Mouse (Mus musculus): Measurements from ENCODE around the gene Prkd2. TPM values are rescaled to one million over a fixed set of nuclear protein-coding genes. Genes with fewer than 3 reads are reported as not detected.

The Prkd2 gene
- polyA plus RNA-seq (2015; fragmentation: Nextera tagmentation; extraction: Ambion mirVana), result 18.9 and 19.7 TPM in 2 replicates

GRCm38 (mm10) chr7:16842645-16843063, at the start of gene Prkd2:
Gene Prkd2, plus strand, starts transcription at chr7:16842902.
- H3K27me3 ChIP-seq, result no peaks in the 10 kb centered on the region
- H3K4me2 ChIP-seq, result peak within 1 kb of the TSS; percentile 95
- H3K9ac ChIP-seq, result peak within 1 kb of the TSS; percentile 74
- H3K9me3 ChIP-seq, result no peaks in the 10 kb centered on the region
- H3K4me3 ChIP-seq, result peak within 1 kb of the TSS; percentile 74
- peak; percentile 88 for ATAC-seq (ENCODE audit: borderline replicate concordance, extremely low read depth, low FRiP score, low TSS enrichment)
- H3K4me1 ChIP-seq, result peaks cover 43% of the 10 kb centered on the region
- H3K27ac ChIP-seq, result peak within 1 kb of the TSS; percentile 90
- H3K36me3 ChIP-seq, result peaks cover 39% of the 10 kb centered on the region
- WGBS, result 2% methylated on average over 27 of the region's 32 CpGs

DNA sequence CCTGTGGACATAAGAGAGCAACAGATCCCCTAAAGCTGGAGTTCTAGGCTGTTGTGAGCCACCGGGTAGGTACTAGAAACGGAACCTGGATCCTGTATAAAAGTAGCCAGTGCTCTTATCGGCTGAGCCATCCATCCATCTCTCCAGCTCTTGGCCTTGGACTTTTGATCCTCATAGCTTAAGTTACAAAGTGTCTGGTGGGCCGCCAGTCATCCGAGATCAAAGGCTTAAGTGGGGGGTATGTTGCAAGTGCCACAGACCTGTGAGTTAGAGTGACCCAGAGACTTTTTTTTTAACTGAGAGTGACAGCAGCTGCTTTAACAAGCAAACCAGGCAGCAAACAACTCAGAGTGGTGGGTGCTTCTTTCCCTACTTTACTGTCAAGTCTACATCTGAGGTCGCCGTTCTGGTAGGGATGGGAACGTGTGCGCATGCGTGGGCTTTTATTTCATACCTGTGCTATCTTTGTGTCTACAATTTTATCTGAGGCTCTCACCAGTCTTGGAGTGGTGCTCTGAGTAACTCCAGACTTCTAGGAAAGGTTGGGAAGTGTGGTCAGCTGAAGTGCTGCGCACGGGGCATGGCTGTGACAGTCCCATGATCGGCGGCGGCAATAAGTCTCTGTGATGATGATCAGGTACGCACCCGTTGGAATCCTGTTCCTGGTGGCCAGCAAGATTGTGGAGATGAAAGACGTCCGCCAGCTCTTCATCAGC, 49.5 kb upstream of the Prkd2 start:
- Histone ChIP-seq H3K9me3 (no peaks in the 10 kb centered on the region), H3K27me3 (no peaks in the 10 kb centered on the region), H3K4me3 (peak overlapping the region; percentile 15), H3K9ac (no peak overlapping the region), H3K27ac (peak overlapping the region; percentile 80), H3K4me2 (peak overlapping the region; percentile 40), H3K36me3 (peaks cover 33% of the 10 kb centered on the region), H3K4me1 (peaks cover 18% of the 10 kb centered on the region)
- ATAC-seq (ENCODE audit: borderline replicate concordance, extremely low read depth, low FRiP score, low TSS enrichment), result 0 out of 2 replicates have a peak, but pooled peaks have one; percentile 25
- 53% methylated on average over 19 of the region's 19 CpGs for WGBS

DNA sequence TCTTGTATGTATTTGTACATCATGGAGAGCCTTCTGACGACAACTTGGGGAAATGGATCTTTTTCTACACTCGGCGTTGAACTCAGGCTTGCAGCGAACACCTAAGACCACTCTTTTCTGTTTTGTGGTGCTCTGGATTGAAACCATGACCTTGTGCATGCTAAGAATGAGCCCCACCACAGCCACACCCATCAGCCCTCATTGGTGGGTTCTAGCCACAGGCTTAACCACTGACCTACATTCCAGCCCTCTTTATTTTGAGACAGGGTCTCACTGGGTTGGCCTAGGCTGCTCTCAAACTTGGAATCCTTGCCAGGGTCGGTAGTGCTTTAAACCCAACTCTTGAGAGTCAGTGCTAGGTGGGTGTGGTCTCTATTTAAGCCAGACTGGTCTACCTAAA, 47.8 kb upstream of the Prkd2 start:
- Histone ChIP-seq H3K27me3 (no peaks in the 10 kb centered on the region), H3K9ac (no peak overlapping the region), H3K27ac (no peak overlapping the region), H3K4me3 (no peak overlapping the region), H3K36me3 (peaks cover 41% of the 10 kb centered on the region), H3K9me3 (no peaks in the 10 kb centered on the region), H3K4me1 (peaks cover 18% of the 10 kb centered on the region), H3K4me2 (no peak overlapping the region)
- no peak for ATAC-seq (ENCODE audit: borderline replicate concordance, extremely low read depth, low FRiP score, low TSS enrichment)
- WGBS, result 86% methylated on average over 5 of the region's 5 CpGs

DNA sequence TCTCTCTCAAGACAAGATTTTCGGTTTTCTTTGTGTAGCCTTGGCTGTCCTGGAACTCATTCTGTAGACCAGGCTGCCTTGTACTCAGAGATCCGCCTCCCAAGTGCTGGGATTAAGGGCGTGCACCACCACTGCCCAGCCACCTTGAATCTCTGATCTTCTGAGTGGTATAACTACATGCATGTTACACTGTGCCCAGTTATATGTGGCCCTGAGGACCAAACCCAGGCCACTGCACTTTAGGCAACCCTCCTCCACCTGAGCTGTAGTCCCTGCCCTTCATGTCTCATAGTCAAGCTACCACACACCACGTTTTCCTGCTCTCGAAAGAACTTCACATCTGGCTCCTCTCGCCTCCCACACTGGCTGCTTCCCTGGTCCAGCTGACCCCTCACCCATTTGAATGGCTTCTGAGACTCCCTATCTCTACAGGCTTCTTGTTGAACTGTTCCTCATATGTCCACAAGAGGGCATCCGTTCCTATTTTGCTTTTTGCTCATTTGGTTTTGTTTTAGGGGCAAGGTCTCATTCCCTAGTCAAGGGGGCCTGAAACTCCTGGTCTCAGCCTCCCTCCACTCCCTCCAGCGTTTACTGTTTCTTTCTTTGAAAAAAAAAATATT, 38.2 kb upstream of the Prkd2 start:
- ATAC-seq (ENCODE audit: borderline replicate concordance, extremely low read depth, low FRiP score, low TSS enrichment), result no peak
- H3K9ac ChIP-seq, result no peak overlapping the region
- 32% methylated on average over 8 of the region's 8 CpGs for WGBS

DNA sequence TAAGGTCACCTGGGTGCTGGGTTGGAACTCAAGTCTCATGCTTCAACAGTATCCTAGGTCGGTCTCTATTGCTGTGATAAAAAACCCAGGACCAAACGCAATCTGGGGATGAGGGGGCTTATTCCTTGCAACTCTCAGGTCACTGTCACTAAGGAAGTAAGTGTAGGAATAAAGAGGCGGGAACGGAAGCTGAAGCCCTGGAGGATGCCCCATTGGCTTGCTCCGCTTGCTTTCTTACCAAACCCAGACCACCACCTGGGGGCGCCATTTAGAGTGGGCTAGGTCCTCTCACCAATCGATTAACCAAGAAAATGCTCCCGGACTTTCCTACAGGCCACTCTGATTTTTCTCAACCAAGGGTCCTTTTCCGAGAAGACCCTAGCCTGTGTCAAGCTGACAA, 34.8 kb upstream of the Prkd2 start:
- 85% methylated on average over 9 of the region's 9 CpGs for WGBS
- Histone ChIP-seq H3K9me3 (no peaks in the 10 kb centered on the region), H3K36me3 (peaks cover 28% of the 10 kb centered on the region), H3K4me3 (no peak overlapping the region), H3K27ac (no peak overlapping the region), H3K27me3 (peaks cover 23% of the 10 kb centered on the region), H3K4me1 (peaks cover 19% of the 10 kb centered on the region), H3K4me2 (no peak overlapping the region), H3K9ac (no peak overlapping the region)
- ATAC-seq (ENCODE audit: borderline replicate concordance, extremely low read depth, low FRiP score, low TSS enrichment), result no peak

More for the DNA sequence above, 38.2 kb upstream of the Prkd2 start:
- peaks cover 21% of the 10 kb centered on the region for H3K36me3 ChIP-seq
- H3K27ac ChIP-seq, result no peak overlapping the region
- no peaks in the 10 kb centered on the region for H3K27me3 ChIP-seq
- H3K9me3 ChIP-seq, result no peaks in the 10 kb centered on the region
- no peak overlapping the region for H3K4me2 ChIP-seq
- no peak overlapping the region for H3K4me3 ChIP-seq
- no peaks in the 10 kb centered on the region for H3K4me1 ChIP-seq

GRCm38 (mm10) chr7:16808647-16809046, 34.1 kb upstream of the Prkd2 start:
- Histone ChIP-seq H3K4me1 (peaks cover 19% of the 10 kb centered on the region), H3K9ac (no peak overlapping the region), H3K36me3 (peaks cover 35% of the 10 kb centered on the region), H3K27me3 (peaks cover 23% of the 10 kb centered on the region), H3K9me3 (no peaks in the 10 kb centered on the region), H3K4me3 (no peak overlapping the region), H3K27ac (no peak overlapping the region), H3K4me2 (no peak overlapping the region)
- 66% methylated on average over 9 of the region's 9 CpGs for WGBS
- ATAC-seq (ENCODE audit: borderline replicate concordance, extremely low read depth, low FRiP score, low TSS enrichment), result no peak

- H3K9ac ChIP-seq, result no peak overlapping the region
- WGBS, result 28% methylated on average over 10 of the region's 10 CpGs
- no peaks in the 10 kb centered on the region for H3K9me3 ChIP-seq
- ATAC-seq (ENCODE audit: borderline replicate concordance, extremely low read depth, low FRiP score, low TSS enrichment), result no peak
- peaks cover 23% of the 10 kb centered on the region for H3K27me3 ChIP-seq
- no peak overlapping the region for H3K4me3 ChIP-seq
- no peak overlapping the region for H3K27ac ChIP-seq
- peaks cover 43% of the 10 kb centered on the region for H3K36me3 ChIP-seq
- H3K4me1 ChIP-seq, result peaks cover 19% of the 10 kb centered on the region
- H3K4me2 ChIP-seq, result no peak overlapping the region
These were observed 33.0 kb upstream of the Prkd2 start for GRCm38 (mm10) chr7:16809739-16810138.

DNA sequence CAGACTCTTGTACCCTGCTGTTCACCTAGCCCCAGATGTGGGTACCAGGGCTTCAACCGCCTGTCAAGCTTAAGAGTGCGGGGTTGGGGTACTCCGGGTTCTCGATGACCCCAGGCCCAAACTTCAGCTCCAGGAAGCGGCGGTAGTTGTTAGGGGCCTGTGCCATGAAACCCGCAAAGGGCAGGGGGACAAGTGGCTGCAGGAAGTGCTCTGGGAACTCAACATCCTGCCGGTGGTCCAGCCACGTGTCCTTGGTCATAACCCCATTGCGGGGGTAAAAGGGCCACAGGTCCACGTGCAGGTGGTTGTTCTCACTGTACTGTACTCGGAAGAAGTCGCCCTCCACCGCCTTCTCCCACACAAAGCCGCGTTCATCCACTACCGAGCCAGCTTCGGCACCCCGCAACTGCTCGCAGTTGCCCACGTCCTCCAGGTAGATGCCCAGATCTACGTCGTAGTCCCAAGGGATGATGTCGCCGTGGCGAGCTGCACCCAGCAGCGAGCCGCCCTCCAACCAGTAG, 32.2 kb upstream of the Prkd2 start:
- peaks cover 43% of the 10 kb centered on the region for H3K36me3 ChIP-seq
- H3K4me2 ChIP-seq, result peak overlapping the region; percentile 87
- peaks cover 22% of the 10 kb centered on the region for H3K4me1 ChIP-seq
- peak overlapping the region; percentile 23; the same call in 1 of the 2 replicates for H3K9ac ChIP-seq
- peaks cover 23% of the 10 kb centered on the region for H3K27me3 ChIP-seq
- no peak overlapping the region for H3K27ac ChIP-seq
- no peak for ATAC-seq (ENCODE audit: borderline replicate concordance, extremely low read depth, low FRiP score, low TSS enrichment)
- H3K4me3 ChIP-seq, result peak overlapping the region; percentile 38
- 47% methylated on average over 28 of the region's 28 CpGs for WGBS
- no peaks in the 10 kb centered on the region for H3K9me3 ChIP-seq

- H3K27ac ChIP-seq, result no peak overlapping the region
- peak overlapping the region; percentile 38 for H3K4me3 ChIP-seq
- no peaks in the 10 kb centered on the region for H3K9me3 ChIP-seq
- 8% methylated on average over 86 of the region's 90 CpGs for WGBS
- H3K36me3 ChIP-seq, result peaks cover 43% of the 10 kb centered on the region
- peak overlapping the region; percentile 23; the same call in 1 of the 2 replicates for H3K9ac ChIP-seq
- peaks cover 28% of the 10 kb centered on the region for H3K4me1 ChIP-seq
- peak overlapping the region; percentile 87 for H3K4me2 ChIP-seq
- peak; percentile 28; the same call in 1 of the 2 replicates for ATAC-seq (ENCODE audit: borderline replicate concordance, extremely low read depth, low FRiP score, low TSS enrichment)
- H3K27me3 ChIP-seq, result peaks cover 23% of the 10 kb centered on the region
These were observed 31.6 kb upstream of the Prkd2 start for GRCm38 (mm10) chr7:16810920-16811648.

- Histone ChIP-seq H3K4me3 (peak overlapping the region; percentile 38), H3K9ac (peak overlapping the region; percentile 23; the same call in 1 of the 2 replicates), H3K36me3 (peaks cover 39% of the 10 kb centered on the region), H3K9me3 (no peaks in the 10 kb centered on the region), H3K4me2 (peak overlapping the region; percentile 87), H3K27ac (no peak overlapping the region), H3K4me1 (peaks cover 28% of the 10 kb centered on the region), H3K27me3 (peaks cover 23% of the 10 kb centered on the region)
- WGBS, result 26% methylated on average over 17 of the region's 17 CpGs
- ATAC-seq (ENCODE audit: borderline replicate concordance, extremely low read depth, low FRiP score, low TSS enrichment), result no peak
These were observed 31.0 kb upstream of the Prkd2 start for GRCm38 (mm10) chr7:16811649-16812070.

DNA sequence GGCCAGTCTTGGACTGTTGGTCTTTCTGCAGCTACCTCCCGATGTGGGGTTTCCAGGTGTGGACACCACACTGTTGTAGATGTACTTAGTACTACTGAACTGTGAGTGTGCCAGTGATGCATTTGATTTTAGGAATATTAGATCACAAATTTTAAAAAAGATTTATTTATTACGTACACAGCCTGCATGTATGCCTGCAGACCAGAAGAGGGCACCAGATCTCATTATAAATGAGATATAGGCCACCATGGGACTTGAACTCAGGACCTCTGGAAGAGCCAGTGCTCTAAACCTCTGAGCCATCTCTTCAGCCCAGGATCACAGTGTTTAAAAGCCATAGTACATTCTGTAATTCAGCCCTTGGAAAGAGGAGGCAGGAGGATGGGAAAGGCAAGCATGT, 30.2 kb upstream of the Prkd2 start:
- WGBS, result 79% methylated on average over 2 of the region's 2 CpGs

More for the DNA sequence above, 30.2 kb upstream of the Prkd2 start:
- Histone ChIP-seq H3K9me3 (no peaks in the 10 kb centered on the region), H3K27ac (no peak overlapping the region), H3K27me3 (peaks cover 23% of the 10 kb centered on the region), H3K4me1 (peaks cover 33% of the 10 kb centered on the region), H3K4me3 (no peak overlapping the region), H3K36me3 (peaks cover 34% of the 10 kb centered on the region), H3K9ac (no peak overlapping the region), H3K4me2 (no peak overlapping the region)
- no peak for ATAC-seq (ENCODE audit: borderline replicate concordance, extremely low read depth, low FRiP score, low TSS enrichment)
